Mouse (Mus musculus) heart, embryonic 15.5 days (tissue): Measurements from ENCODE around the gene Tgfb1i1. TPM values are rescaled to one million over a fixed set of nuclear protein-coding genes. Genes with fewer than 3 reads are reported as not detected.

ENCODE experiments used
- ATAC-seq: fragments of 200-750 bp; cut with Nextera tagmentation; replicated peaks from 2 replicates; pipeline ENCODE4 v1.8.0; 2017; ENCODE audit warnings: low read depth, moderate TSS enrichment; ENCODE audit not compliant: insufficient number of reproducible peaks, insufficient read depth, low FRiP score
- H3K27ac ChIP-seq: fragments of 300-500 bp; sonication (generic); 2 replicates; pipeline ENCODE4 v1.5.1; 2015; ENCODE audit warnings: mild to moderate bottlenecking, inconsistent platforms
- H3K27me3 ChIP-seq: fragments of 300-500 bp; sonication (generic); 2 replicates; pipeline ENCODE4 v1.6.1; 2015; ENCODE audit warnings: inconsistent platforms
- H3K36me3 ChIP-seq: fragments of 300-500 bp; sonication (generic); 2 replicates; pipeline ENCODE4 v1.6.1; 2015; ENCODE audit warnings: mild to moderate bottlenecking, inconsistent platforms
- H3K4me1 ChIP-seq: fragments of 300-500 bp; sonication (generic); replicated peaks from 2 replicates; pipeline ENCODE4 v1.6.1; 2015; ENCODE audit warnings: inconsistent platforms
- H3K4me2 ChIP-seq: fragments of 300-500 bp; sonication (generic); 2 replicates; pipeline ENCODE4 v1.6.1; 2015; ENCODE audit warnings: inconsistent platforms, mild to moderate bottlenecking, moderate library complexity
- H3K4me3 ChIP-seq: fragments of 300-500 bp; sonication (generic); 2 replicates; pipeline ENCODE4 v1.5.1; 2015; ENCODE audit warnings: mild to moderate bottlenecking, inconsistent platforms
- H3K9ac ChIP-seq: fragments of 300-500 bp; sonication (generic); 2 replicates; pipeline ENCODE4 v1.6.1; 2015; ENCODE audit warnings: mild to moderate bottlenecking, inconsistent platforms
- H3K9me3 ChIP-seq: fragments of 300-500 bp; sonication (generic); replicated peaks from 2 replicates; pipeline ENCODE4 v1.6.1; 2016; ENCODE audit warnings: inconsistent platforms
- WGBS: fragments of 180-500 bp; shearing (Covaris S2); methylation state at CpG from one replicate; pipeline ENCODE4 v1.1.7; 2015; ENCODE audit warnings: mixed read lengths; 5-methylcytosine and 5-hydroxymethylcytosine counted together
- polyA plus RNA-seq: library from polyadenylated mRNA; unstranded; fragments of >200 nt; fragmentation: Nextera tagmentation; extraction: Ambion mirVana; gene quantifications from 2 replicates; pipeline ENCODE4 v1.2.1, GENCODE M21; 2015

Gene Tgfb1i1
- polyA plus RNA-seq, 1 experiment from 2014 or later, result 160 TPM

DNA sequence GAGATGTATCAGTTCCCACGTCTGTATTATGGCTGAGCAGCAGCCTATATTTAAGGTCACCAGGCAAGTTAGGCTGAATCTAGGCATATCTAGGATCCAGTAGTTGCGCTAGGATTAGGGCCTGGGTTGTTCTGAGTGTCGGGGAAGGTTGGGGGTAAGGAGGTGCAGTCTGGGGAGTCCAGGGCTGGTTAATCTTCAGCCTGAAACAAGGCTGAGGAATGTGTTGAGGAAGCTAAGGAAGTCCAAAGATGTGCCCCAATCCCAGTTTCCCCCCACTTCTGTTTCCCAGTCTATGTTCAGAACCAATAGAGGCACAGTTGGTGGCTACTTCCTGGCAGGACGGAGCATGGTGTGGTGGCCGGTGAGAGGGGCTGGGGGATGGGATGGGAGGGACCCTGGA lies 19.4 kb downstream of the Tgfb1i1 start:
- no peak overlapping the region for H3K4me3 ChIP-seq
- H3K9me3 ChIP-seq, result no peaks in the 10 kb centered on the region
- H3K36me3 ChIP-seq, result no peaks in the 10 kb centered on the region
- no peak overlapping the region for H3K9ac ChIP-seq
- H3K4me2 ChIP-seq, result no peak overlapping the region
- no peaks in the 10 kb centered on the region for H3K27me3 ChIP-seq
- no peak overlapping the region for H3K27ac ChIP-seq
- no peak for ATAC-seq
- peaks cover 6% of the 10 kb centered on the region for H3K4me1 ChIP-seq
- 72% methylated on average over 5 of the region's 5 CpGs for WGBS

DNA sequence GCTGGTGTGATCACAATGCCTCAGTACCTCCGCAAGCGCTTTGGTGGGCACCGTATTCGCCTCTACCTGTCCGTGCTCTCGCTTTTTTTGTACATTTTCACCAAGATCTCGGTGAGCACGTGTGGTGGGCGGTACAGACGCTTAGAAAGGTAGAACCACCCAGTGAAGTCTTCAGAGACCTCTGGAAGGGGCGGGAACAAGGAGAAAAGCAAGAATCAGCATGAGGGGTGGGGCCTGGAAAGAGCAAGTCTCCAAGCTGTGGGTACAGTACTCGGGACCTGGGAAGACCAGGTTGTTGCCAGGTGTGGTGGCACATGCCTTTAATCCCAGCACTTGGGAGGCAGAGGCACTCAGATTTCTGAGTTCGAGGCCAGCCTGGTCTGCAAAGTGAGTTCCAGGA lies 20.8 kb downstream of the Tgfb1i1 start:
- Histone ChIP-seq H3K9me3 (no peaks in the 10 kb centered on the region), H3K9ac (no peak overlapping the region), H3K27ac (no peak overlapping the region), H3K4me3 (no peak overlapping the region), H3K36me3 (peaks cover 8% of the 10 kb centered on the region; the same call in 1 of the 2 replicates), H3K4me2 (no peak overlapping the region), H3K4me1 (peaks cover 6% of the 10 kb centered on the region), H3K27me3 (no peaks in the 10 kb centered on the region)
- ATAC-seq, result no peak
- 58% methylated on average over 13 of the region's 13 CpGs for WGBS

DNA sequence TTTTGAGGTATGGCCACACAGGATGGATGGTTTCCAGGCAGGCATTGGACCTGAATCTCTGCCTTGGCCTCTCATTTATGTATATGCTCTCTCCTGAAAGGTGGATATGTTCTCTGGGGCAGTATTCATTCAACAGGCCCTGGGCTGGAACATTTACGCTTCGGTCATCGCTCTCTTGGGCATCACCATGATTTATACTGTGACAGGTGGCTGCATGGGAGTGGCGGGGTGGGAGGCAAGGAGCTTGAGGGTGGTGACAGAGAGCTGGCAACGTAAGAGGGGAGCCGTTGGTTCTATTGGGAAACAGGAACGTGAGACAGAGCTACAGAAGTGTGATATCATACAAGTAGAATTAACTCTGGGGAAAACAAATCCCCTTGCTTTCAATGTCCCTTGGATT lies 21.2 kb downstream of the Tgfb1i1 start:
- Histone ChIP-seq H3K4me3 (no peak overlapping the region), H3K27ac (no peak overlapping the region), H3K4me1 (peaks cover 6% of the 10 kb centered on the region), H3K27me3 (no peaks in the 10 kb centered on the region), H3K9me3 (no peaks in the 10 kb centered on the region), H3K36me3 (peaks cover 8% of the 10 kb centered on the region; the same call in 1 of the 2 replicates), H3K9ac (no peak overlapping the region), H3K4me2 (no peak overlapping the region)
- no peak for ATAC-seq
- WGBS, result 73% methylated on average over 7 of the region's 7 CpGs

DNA sequence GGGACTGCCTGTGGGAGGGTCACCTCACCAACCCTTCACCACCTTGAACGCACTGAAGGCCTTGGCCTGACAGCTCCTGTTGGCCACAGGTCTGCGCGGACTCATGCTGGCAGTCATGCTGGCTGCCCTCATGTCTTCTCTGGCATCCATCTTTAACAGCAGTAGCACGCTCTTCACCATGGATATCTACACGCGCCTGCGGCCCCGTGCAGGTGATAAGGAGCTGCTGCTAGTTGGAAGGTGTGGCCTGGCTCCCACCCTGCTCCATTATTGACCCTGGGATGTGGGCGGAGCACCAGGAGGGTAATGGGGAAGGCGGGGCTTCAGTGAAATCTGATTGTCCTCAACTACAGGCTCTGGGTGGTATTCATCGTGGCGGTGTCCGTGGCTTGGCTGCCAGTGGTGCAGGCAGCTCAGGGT lies 23.8 kb downstream of the Tgfb1i1 start:
- ATAC-seq, result peak; percentile 60; the same call in 1 of the 2 replicates
- Histone ChIP-seq H3K9me3 (no peaks in the 10 kb centered on the region), H3K27ac (no peak overlapping the region), H3K4me3 (no peak overlapping the region), H3K4me1 (peaks cover 6% of the 10 kb centered on the region), H3K9ac (no peak overlapping the region), H3K36me3 (peaks cover 33% of the 10 kb centered on the region), H3K4me2 (no peak overlapping the region), H3K27me3 (no peaks in the 10 kb centered on the region)
- 35% methylated on average over 13 of the region's 13 CpGs for WGBS

DNA sequence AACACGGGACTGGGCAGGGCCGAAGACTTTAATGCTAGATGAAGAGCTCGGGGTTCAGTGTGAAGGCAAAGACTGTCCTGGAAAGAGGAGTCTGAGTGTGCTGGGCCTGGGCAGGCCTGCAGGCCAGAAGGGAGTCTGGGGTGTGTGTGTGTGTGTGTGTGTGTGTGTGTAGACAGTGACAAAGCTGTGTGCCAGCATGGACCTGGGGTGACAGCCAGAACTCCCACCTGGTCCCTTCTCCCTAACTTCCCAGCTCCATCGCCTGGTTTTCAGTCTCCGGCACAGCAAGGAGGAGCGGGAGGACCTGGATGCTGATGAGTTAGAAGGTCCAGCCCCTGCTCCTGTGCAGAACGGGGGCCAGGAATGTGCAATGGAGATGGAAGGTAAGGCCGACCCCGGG lies 24.9 kb downstream of the Tgfb1i1 start:
- H3K4me2 ChIP-seq, result no peak overlapping the region
- no peak overlapping the region for H3K27ac ChIP-seq
- no peaks in the 10 kb centered on the region for H3K9me3 ChIP-seq
- no peak overlapping the region for H3K9ac ChIP-seq
- peaks cover 35% of the 10 kb centered on the region for H3K36me3 ChIP-seq
- H3K27me3 ChIP-seq, result no peaks in the 10 kb centered on the region
- 89% methylated on average over 9 of the region's 9 CpGs for WGBS
- peaks cover 6% of the 10 kb centered on the region for H3K4me1 ChIP-seq
- ATAC-seq, result no peak
- H3K4me3 ChIP-seq, result no peak overlapping the region

DNA sequence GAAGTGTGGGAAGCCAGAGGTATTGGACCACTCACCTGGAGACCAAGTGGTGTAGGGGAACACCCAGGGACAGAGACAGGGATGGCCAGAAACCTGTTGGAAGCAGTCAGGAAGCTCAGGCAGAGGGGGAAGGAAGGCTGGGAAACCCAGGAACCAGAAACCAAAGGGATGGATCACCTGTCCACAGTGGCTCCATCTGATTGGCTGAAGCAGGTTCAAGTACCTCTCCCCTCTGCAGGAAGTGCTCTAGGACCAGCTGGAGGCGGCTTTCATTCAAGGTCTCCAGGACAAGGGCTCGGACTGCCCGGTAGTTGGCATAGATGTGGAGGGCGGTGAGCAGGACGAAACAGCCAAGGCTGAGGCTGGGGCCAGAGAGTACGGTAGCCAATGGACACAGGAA lies 29.4 kb downstream of the Tgfb1i1 start:
- no peak overlapping the region for H3K27ac ChIP-seq
- H3K27me3 ChIP-seq, result no peaks in the 10 kb centered on the region
- no peaks in the 10 kb centered on the region for H3K4me1 ChIP-seq
- 89% methylated on average over 6 of the region's 6 CpGs for WGBS
- no peaks in the 10 kb centered on the region for H3K9me3 ChIP-seq
- no peak overlapping the region for H3K9ac ChIP-seq
- ATAC-seq, result no peak
- H3K4me3 ChIP-seq, result no peak overlapping the region
- H3K36me3 ChIP-seq, result peaks cover 50% of the 10 kb centered on the region
- H3K4me2 ChIP-seq, result no peak overlapping the region

DNA sequence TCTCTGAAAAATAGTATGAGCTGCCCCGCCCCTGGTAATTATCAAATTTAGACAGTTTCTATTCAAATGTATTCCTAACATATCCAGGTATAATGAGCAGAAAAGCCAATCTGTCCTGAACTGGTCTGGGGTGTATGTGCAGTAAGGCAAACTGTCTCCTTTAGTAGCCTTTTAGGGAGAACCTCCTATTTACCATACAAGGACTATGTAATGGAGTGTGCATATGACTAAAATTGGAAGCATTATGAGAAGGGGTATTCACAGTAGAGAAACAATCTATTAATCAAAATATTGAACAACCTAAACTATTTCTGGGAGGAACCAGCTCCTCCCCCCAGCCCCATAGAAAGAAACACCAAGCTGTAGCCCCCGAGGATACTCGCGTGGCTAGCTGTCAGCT lies 33.1 kb downstream of the Tgfb1i1 start:
- peaks cover 24% of the 10 kb centered on the region for H3K36me3 ChIP-seq

DNA sequence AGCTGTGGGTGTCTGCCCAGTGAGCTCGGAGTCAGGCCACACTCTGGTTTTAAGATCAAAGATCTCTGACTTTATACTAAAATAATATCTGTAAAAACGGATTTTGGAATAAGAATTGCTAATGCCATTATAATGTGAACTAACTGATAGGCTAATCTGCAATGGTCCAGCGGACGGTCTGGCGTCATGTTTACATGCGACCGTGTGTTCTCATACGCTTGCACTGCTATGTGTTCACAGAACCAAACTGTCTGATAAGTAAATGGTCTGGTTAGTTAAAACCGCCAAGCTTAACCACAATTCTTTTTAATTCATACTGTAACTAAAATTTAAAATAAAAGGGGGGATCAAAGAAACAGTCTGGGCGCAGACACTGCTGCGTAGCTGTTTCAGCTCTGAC lies 35.2 kb downstream of the Tgfb1i1 start:
- no peak overlapping the region for H3K4me2 ChIP-seq
- 80% methylated on average over 11 of the region's 11 CpGs for WGBS
- ATAC-seq, result no peak
- H3K36me3 ChIP-seq, result peaks cover 15% of the 10 kb centered on the region; the same call in 1 of the 2 replicates
- H3K9me3 ChIP-seq, result no peaks in the 10 kb centered on the region
- no peaks in the 10 kb centered on the region for H3K27me3 ChIP-seq
- no peak overlapping the region for H3K4me3 ChIP-seq
- H3K27ac ChIP-seq, result no peak overlapping the region
- no peak overlapping the region for H3K9ac ChIP-seq
- peaks cover 5% of the 10 kb centered on the region for H3K4me1 ChIP-seq

More for the DNA sequence above, 33.1 kb downstream of the Tgfb1i1 start:
- Histone ChIP-seq H3K9me3 (no peaks in the 10 kb centered on the region), H3K27me3 (no peaks in the 10 kb centered on the region), H3K9ac (no peak overlapping the region), H3K4me3 (no peak overlapping the region), H3K4me1 (peaks cover 5% of the 10 kb centered on the region), H3K4me2 (no peak overlapping the region), H3K27ac (no peak overlapping the region)
- no peak for ATAC-seq
- 87% methylated on average over 4 of the region's 4 CpGs for WGBS

DNA sequence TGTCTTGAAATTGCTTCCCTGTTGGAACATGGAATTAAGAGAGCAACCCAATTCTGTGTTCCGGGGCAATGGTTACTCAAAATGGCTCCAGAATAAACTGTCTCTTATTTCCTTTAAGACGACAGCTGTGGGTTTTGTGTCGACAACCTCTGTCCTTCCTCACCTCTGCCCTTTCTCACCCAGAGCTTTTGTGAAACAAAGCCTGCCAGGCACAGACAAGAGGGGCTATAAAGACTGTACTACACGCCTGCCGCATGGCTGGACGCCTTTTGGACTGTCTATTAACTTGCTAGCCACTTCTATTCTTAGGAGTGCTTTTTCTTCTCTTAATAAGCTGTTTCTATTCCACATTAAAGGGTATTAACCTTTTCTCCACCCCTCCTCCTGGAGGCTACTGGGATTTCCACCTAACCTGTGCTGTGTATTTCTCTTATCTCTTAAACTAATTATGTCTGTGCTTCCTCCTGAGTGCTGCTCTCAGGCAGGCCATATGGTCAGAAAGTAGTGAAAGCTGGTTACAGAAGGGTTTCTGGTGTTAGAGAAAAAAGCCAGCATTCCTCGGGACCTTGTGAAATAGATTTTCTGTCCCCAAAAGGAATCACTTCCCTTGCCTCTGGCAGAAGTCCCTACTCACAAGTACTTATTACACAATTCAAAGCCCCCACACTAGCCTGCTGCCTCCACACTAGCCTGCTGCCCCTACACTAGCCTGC lies 36.1 kb downstream of the Tgfb1i1 start:
- Histone ChIP-seq H3K4me3 (no peak overlapping the region), H3K9me3 (no peaks in the 10 kb centered on the region), H3K27me3 (no peaks in the 10 kb centered on the region), H3K4me1 (peaks cover 5% of the 10 kb centered on the region), H3K27ac (peak overlapping the region; percentile 0; the same call in 1 of the 2 replicates), H3K4me2 (no peak overlapping the region), H3K9ac (no peak overlapping the region), H3K36me3 (peaks cover 13% of the 10 kb centered on the region)
- WGBS, result 29% methylated on average over 7 of the region's 7 CpGs
- ATAC-seq, result no peak

DNA sequence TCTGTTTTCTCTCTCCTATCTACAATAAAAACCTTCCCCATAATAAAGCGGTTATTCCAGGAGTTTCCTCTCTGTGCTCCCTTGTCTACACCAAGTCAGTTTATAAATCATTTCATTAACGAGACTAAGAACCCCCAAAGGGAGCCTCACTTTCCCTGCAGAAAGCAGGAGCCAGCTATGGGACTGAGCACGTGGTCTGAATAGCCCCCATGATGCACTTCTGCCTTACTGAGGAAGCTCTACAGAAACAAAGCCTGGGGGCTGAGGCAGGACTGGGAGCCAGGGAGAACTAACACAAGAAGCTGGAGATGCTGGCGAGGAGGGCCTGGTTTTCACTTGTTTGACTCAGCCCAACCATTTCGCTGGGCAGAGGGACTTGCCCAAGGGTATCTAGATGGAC lies 37.4 kb downstream of the Tgfb1i1 start:
- H3K4me2 ChIP-seq, result no peak overlapping the region
- 66% methylated on average over 5 of the region's 5 CpGs for WGBS

GRCm38 (mm10) chr7:128285060-128285459 lies 38.4 kb downstream of the Tgfb1i1 start:
- no peak overlapping the region for H3K4me2 ChIP-seq
- H3K9ac ChIP-seq, result no peak overlapping the region
- H3K4me1 ChIP-seq, result peaks cover 20% of the 10 kb centered on the region
- peaks cover 15% of the 10 kb centered on the region for H3K36me3 ChIP-seq
- no peaks in the 10 kb centered on the region for H3K9me3 ChIP-seq
- ATAC-seq, result no peak
- H3K27ac ChIP-seq, result no peak overlapping the region
- no peaks in the 10 kb centered on the region for H3K27me3 ChIP-seq
- WGBS, result 81% methylated on average over 8 of the region's 8 CpGs
- H3K4me3 ChIP-seq, result no peak overlapping the region

More for the DNA sequence above, 37.4 kb downstream of the Tgfb1i1 start:
- no peak overlapping the region for H3K9ac ChIP-seq
- no peaks in the 10 kb centered on the region for H3K9me3 ChIP-seq
- H3K36me3 ChIP-seq, result peaks cover 13% of the 10 kb centered on the region
- ATAC-seq, result no peak
- H3K27me3 ChIP-seq, result no peaks in the 10 kb centered on the region
- no peak overlapping the region for H3K4me3 ChIP-seq
- no peak overlapping the region for H3K27ac ChIP-seq
- peaks cover 15% of the 10 kb centered on the region for H3K4me1 ChIP-seq

DNA sequence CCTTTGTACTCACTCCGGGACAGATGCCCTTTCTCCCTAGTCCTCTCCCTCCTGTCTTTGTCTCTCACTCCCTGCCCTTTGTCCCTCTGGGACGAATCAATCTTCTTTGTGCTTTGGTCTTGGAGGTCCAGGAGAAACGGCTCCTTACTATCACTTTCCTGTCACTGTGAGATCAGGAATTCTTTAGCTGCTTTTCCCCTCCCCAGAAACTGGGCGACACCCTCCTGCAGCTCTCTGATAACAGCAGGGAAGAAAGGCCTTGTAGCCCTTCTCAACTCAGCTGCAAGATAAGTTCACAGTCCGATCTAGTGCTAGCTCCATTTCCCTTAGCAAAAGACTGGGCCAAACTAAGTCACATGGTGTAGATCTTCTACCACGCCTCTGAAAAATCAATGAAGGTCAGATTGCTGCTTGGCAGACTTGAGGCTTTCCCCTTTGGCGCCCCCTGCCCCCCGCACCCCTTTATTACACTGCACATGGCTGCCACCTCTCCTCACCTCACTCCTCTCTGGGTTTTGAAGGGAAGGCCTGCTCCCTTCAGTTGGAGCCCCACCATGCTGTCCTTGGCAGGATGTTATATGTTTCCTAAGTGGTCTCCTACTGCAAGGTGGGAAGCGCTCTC lies 42.4 kb downstream of the Tgfb1i1 start:
- Histone ChIP-seq H3K27me3 (no peaks in the 10 kb centered on the region), H3K9ac (no peak overlapping the region), H3K4me1 (peaks cover 14% of the 10 kb centered on the region), H3K9me3 (no peaks in the 10 kb centered on the region), H3K4me3 (0 out of 2 replicates have a peak overlapping the region, but pooled peaks have one; percentile 4), H3K36me3 (peaks cover 8% of the 10 kb centered on the region), H3K4me2 (peak overlapping the region; percentile 38), H3K27ac (peak overlapping the region; percentile 61)
- 23% methylated on average over 9 of the region's 9 CpGs for WGBS
- peak; percentile 72 for ATAC-seq
